Mouse (Mus musculus) fat pad, adult 2 months (tissue): ENCODE results near the gene D11Wsu47e.
A peak's percentile ranks its signal among the peaks of the same experiment; 100 is the strongest.

Experiments used
- DNase-seq: peaks from one replicate; pipeline ENCODE4 v3.0.0-alpha.2; 2011; ENCODE audit warnings: low read depth, low spot score; ENCODE audit errors: extremely low read depth

Gene D11Wsu47e

GRCm38 (mm10) chr11:113703758-113704157, 19.5 kb downstream of the D11Wsu47e start:
- no peak for DNase-seq

DNA sequence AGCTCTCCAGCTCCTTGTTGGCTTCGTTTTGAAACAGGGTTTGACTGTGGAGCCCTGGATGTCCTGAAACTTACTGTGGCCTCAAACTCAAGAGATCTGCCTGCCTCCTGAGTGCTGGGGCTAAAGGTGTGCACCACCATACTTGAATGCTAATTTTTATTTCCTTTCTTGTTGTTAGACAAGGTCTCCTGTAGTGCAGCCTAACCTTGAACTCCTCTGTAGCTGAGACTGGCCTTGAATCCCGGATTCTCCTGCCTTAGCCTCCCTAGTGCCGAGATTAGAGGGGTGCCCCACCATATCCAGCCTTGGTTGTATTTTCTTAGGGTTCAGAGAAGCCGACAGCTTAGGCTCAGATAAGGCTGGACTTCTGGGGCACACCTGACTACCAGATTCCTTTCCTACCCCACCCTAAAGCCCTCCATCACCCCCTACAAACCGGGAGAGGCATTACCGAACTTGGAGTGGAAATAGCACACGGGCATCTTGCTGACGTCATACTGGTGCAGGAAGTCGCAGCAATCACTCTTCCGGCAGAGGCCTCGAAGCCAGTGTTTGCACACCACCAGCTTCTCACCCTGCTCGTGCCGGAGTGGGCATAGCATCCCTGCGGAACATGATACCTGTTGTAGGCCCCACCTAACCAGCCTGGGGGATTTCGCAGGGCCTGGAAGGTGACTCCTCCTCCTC, 21.9 kb downstream of the D11Wsu47e start:
- no peak for DNase-seq

- DNase-seq = peak; percentile 56
Observed at GRCm38 (mm10) chr11:113708629-113709213, 24.5 kb downstream of the D11Wsu47e start.

DNA sequence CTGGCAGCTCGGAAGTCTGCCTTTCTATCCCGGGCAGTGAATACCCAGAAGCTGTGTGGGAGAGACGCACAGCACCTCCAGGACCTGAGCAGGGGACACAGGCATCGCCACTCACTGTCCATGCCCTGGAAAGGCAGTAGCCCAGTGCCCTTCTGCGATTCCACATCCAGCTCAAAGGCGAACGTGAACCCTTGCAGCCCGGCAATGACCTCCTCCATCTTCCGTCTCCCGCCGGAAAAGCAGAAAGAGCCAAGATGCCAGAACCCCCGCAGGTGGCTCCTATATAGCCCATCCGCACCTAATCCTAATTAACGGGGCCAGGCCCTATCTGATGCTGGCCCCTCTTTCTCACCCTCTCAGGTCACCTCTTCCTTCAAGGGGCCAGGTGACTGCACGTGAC, 25.1 kb downstream of the D11Wsu47e start:
- DNase-seq = no peak

GRCm38 (mm10) chr11:113709731-113710256, 25.6 kb downstream of the D11Wsu47e start, which contains the start of gene Cpsf4l:
Gene Cpsf4l (minus strand): TSS chr11:113710017.
- peak; percentile 78 for DNase-seq

GRCm38 (mm10) chr11:113710257-113710777, 26.1 kb downstream of the D11Wsu47e start:
- DNase-seq = no peak

GRCm38 (mm10) chr11:113711061-113711460, 26.8 kb downstream of the D11Wsu47e start:
- DNase-seq = no peak

DNA sequence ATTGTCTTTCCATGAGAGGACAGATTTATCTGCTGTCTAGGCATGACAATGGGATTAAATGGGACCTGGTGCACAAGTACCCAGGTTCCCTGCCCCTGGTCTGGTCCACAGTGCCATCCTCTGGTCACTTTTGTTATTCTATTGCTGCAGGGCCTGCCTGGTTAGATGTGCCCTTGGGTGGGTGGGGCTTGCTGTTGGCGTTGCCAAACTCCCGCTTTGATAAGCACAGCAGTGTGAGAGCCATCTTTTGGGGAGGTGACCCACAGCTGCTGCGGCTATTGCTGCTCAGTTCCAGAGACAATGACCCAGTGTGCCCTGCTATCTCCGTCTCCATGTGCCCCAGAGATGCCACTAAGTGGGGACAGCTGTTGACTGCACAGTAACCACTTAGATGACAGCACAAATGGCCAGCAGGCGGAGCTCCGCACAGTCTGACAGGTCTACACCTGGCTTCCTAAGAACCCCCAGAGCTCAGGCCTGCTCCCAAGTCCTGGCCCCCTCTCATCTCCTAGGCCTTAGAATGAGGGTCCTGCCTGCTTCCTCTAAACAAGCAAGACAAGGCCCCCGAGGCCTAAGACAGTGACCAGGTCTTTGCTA, 31.0 kb downstream of the D11Wsu47e start:
- DNase-seq = no peak

DNA sequence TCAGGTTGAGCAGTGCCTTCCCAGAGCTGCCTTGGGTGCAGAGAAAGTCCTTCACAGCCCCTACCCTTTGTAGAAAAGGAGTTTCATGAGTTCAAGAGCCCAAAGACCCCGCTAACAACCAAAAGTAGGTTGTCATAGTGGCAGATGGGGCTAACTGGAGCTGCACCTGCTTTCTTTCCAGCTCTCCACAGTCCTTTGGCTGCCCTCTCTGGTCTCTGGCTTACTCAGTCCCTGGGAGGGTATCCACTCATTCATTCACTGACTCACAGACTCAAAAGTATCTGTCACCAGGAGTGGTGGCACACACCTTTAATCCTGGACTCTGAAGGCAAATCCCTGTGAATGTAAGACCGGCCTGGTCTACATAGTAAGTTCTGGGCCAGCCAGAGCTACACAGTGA, 31.9 kb downstream of the D11Wsu47e start:
- DNase-seq = no peak

- no peak for DNase-seq
Observed at GRCm38 (mm10) chr11:113717767-113718424, 33.7 kb downstream of the D11Wsu47e start.

GRCm38 (mm10) chr11:113722405-113723090, 38.3 kb downstream of the D11Wsu47e start:
- DNase-seq = no peak

GRCm38 (mm10) chr11:113725235-113726048, 41.2 kb downstream of the D11Wsu47e start:
- DNase-seq = no peak

GRCm38 (mm10) chr11:113726994-113727888, 43.0 kb downstream of the D11Wsu47e start:
- no peak for DNase-seq

DNA sequence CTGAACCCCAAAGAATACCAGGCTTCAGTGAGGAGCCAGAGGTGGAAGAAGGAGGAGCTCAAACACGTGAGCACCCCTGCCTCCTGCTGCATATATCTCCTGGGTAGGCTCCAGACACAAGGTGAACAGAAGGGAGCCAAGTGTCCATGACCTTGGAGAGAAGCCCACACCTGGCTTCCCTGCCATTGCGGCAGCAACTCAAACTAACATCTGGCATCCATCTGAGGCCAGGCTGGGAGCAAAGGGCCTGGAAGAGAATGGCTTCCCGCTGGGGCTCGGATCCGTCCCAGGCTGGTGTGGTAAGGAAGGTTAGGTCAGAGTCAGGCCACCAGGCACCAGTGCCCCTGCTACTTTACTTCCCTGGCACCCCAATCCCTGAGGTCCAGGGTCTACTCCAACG, 43.8 kb downstream of the D11Wsu47e start:
- DNase-seq = no peak

- no peak for DNase-seq
Observed at GRCm38 (mm10) chr11:113729239-113729638, 45.0 kb downstream of the D11Wsu47e start.

DNA sequence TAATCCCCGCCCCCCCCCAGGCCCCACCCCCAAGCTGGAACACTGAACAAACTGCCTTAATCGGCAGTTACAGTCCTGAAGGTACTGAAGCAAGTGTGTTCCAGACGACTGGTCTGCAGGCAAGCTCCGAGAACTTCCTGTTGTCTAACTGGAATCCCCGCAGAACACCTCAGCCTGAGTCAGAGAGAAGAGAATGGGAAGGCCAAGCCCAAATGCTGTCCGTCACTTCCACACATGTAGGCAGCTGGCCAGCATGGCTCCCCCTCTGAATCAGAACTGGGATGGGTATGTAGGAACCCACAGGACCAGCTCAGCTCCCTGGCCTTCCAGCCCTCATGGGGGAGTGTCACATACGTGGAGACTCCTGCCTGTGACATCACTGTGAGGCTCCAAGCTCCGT, 45.7 kb downstream of the D11Wsu47e start:
- DNase-seq = no peak

DNA sequence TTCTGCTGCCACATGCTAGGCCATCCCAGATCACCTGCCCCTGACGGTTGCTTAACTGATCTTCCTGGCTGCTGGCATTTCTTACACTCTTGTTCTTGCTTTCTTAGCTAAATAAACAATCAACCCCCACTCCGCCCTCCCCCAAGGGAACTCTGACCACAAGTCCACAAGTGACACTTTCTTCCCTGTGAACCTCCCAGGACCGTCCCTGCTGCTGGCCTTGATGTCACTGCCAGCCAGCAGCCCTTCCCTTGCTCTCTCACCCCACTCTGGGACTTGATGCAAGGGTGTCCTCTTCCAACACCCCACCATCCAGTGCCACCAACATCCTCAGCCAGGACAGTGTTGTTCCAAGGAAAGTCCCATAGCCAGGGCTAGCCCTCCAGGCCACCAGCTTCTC, 46.7 kb downstream of the D11Wsu47e start:
- no peak for DNase-seq

DNA sequence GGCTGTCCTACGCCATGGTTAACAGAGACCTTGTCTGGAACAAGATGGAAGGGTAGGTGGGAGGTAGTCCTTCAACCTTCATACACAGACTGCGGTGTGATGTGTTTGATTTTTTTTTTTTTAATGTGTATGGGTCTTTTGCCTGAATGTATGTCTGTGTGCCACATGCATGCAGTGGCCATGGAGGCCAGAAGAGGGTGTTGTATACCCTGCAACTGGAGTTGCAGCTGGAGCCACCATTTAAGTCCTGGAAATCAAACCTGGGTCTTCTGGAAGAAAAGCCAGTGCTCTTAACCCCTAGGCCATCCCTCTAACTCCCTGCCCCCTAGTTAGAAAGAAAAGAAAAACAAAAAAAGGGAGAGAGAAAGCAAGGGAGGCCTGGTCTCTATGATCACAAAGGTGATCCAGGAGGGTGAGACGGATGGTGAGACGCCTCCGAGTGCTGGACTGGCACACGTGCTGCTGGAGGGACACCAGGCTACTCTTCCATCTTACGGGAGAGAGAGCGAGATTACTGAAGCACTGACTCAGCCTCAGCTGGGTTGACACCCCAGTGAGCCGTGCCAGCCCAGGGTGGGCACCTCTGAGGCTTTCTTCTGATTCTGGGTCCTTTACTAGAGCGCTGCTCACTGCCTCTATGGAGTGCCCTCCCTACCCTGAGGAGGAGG, 47.9 kb downstream of the D11Wsu47e start:
- DNase-seq = no peak
